Mouse (Mus musculus): Measurements from ENCODE around the gene Mthfd1l.

DNA sequence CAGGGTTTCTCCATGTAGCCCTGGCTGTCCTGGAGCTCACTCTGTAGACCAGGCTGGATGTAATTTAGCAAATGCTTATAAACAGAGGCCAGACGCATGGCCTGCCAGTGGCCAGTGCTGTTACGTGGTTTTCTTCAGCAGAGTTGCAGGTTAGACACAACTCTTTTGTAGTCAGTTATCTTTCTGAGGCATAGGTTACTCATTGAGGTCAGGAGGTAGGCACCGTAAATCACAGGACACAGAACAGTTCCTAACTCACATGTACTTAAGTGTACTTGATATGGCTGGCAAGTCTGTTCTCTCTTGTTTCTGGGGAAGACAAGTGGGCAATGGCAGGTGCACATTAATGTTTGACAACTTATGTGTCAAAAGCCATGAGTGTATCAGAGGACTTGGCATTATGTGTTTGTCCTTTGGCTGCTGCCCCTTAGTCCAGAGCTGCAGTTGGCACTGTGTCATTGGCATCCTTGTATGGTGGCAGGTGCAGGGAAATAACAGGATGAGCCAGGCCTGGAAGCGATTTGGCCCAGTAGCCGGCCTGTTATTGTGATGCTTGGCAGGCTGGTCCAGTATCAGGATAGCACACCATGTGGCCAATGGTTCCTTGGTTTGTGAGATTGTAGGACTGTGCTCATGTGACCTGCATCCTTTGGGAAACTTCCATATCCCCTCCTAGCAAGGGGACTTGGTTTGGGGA is 6.0 kb downstream of the Mthfd1l start:
- TF ChIP-seq REST (IDR thresholded peaks at IDR 0.05; ENCODE audit: insufficient read depth, insufficient read length), result no peak
- TF ChIP-seq MAX (IDR thresholded peaks at IDR 0.05; ENCODE audit: low read depth), result no peak
- TF ChIP-seq POLR2A (IDR thresholded peaks at IDR 0.05; ENCODE audit: insufficient read length, low read depth), result no peak
- no peak for TF ChIP-seq USF1 (IDR thresholded peaks at IDR 0.05; ENCODE audit: low read depth)
- no peak for TF ChIP-seq CEBPB (IDR thresholded peaks at IDR 0.05; ENCODE audit: insufficient read depth, poor library complexity, severe bottlenecking)

Measured in myocyte (in vitro differentiated cells).